Mouse (Mus musculus): Measurements from ENCODE around the gene Erc1.

DNA sequence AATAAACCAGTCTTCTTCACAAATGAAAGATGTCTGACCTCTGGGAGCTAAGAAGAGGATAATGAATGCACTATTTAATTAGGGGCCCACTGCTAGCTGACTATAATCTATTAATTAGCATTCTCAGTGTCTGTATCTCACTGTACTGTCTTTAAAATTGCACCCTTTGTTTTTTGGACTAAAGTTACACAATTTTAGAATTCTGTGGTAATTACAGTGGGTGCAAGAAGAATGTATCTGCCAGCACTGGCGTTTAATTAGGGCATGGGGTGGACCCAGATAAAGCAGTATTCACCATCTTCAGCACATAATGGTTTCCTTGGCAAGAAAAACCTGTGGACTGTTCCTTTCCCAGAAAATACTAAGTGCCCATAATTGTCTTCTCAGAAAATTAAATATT lies 25.8 kb downstream of the Erc1 start:
- TF ChIP-seq CTCF (IDR thresholded peaks at IDR 0.05; ENCODE audit: extremely low read depth, insufficient read depth, insufficient read length, insufficient replicate concordance), result no peak
- TF ChIP-seq POLR2A (IDR thresholded peaks at IDR 0.05; ENCODE audit: low read depth, low read length), result no peak

Measured in spleen, adult 2 months (tissue).